In genomic region chr4:114650551-114650950, GRCm38 (mm10) we compare ENCODE assay signal across 29 mouse cellular contexts.
A peak's percentile ranks its signal among the peaks of the same experiment; 100 is the strongest.
DNase-seq lines count a peak whose midpoint lies in the region; ATAC-seq and TF ChIP-seq lines count a peak whose summit lies in the region.
"Had no signal": no experiment of that assay in that cellular context is flagged by ENCODE, and none has a peak within 500 bp of the region (broad histone marks: within the 10 kb centered on the region; RNA-seq: fewer than 3 reads in every experiment).

No protein-coding gene starts in this region.

- H3K27ac ChIP-seq in heart, embryonic 15.5 days: no peak overlapping the region
- H3K27ac ChIP-seq in spleen, adult 2 months (ENCODE audit: insufficient read depth, low read length): 0 out of 2 replicates have a peak overlapping the region, but pooled peaks have one; percentile 72
- H3K27ac ChIP-seq: embryonic facial prominence, embryonic 10.5 days; embryonic facial prominence, embryonic 13.5 days; forebrain, embryonic 12.5 days; forebrain, embryonic 15.5 days; gastrocnemius, adult 2 months; heart, adult 2 months; hindbrain, embryonic 10.5 days; hindbrain, embryonic 13.5 days; intestine, embryonic 15.5 days had no signal

- no peaks in the 10 kb centered on the region for H3K36me3 ChIP-seq in heart, embryonic 15.5 days
- H3K36me3 ChIP-seq in spleen, adult 2 months (ENCODE audit: control insufficient read depth, insufficient read depth, low read length): no peaks in the 10 kb centered on the region
- H3K36me3 ChIP-seq: embryonic facial prominence, embryonic 10.5 days; embryonic facial prominence, embryonic 13.5 days; forebrain, embryonic 12.5 days; forebrain, embryonic 15.5 days; G1E; hindbrain, embryonic 10.5 days; hindbrain, embryonic 13.5 days; intestine, embryonic 15.5 days had no signal

- peaks cover 29% of the 10 kb centered on the region for H3K27me3 ChIP-seq in heart, embryonic 15.5 days
- no peaks in the 10 kb centered on the region for H3K27me3 ChIP-seq in spleen, adult 2 months (ENCODE audit: control insufficient read depth, insufficient read depth, low read length)

- no peak overlapping the region for H3K4me3 ChIP-seq in heart, embryonic 15.5 days
- H3K4me3 ChIP-seq in spleen, adult 2 months (ENCODE audit: extremely low read depth, insufficient read depth, insufficient read length): no peak overlapping the region
- H3K4me3 ChIP-seq: embryonic facial prominence, embryonic 10.5 days; embryonic facial prominence, embryonic 13.5 days; erythroblast, embryonic 14.5 days; forebrain, embryonic 12.5 days; forebrain, embryonic 15.5 days; gastrocnemius, adult 2 months; heart, adult 2 months; hindbrain, embryonic 10.5 days; hindbrain, embryonic 13.5 days; intestine, embryonic 15.5 days had no signal

- 0 out of 2 replicates have a peak, but pooled peaks cover 2% of the 10 kb centered on the region for H3K4me1 ChIP-seq in heart, embryonic 15.5 days (replicated peaks)
- peaks cover 11% of the 10 kb centered on the region; the same call in 1 of the 2 replicates for H3K4me1 ChIP-seq in spleen, adult 2 months (ENCODE audit: control insufficient read depth, insufficient read depth, insufficient read length)

- ATAC-seq in heart, embryonic 15.5 days (replicated peaks; ENCODE audit: insufficient number of reproducible peaks, insufficient read depth, low FRiP score, low read depth): 0 out of 2 replicates have a peak, but pooled peaks have one; percentile 9
- ATAC-seq: activated CD4-positive, CD25-positive, alpha-beta regulatory T cell, adult 4 months; forebrain, embryonic 15.5 days; intestine, embryonic 15.5 days had no signal

- no peak for TF ChIP-seq POLR2A in spleen, adult 2 months (IDR thresholded peaks at IDR 0.05; ENCODE audit: low read depth, low read length)

- H3K9me3 ChIP-seq in heart, embryonic 15.5 days (replicated peaks): no peaks in the 10 kb centered on the region
- H3K9me3 ChIP-seq: embryonic facial prominence, embryonic 10.5 days; embryonic facial prominence, embryonic 13.5 days; forebrain, embryonic 12.5 days; forebrain, embryonic 15.5 days; hindbrain, embryonic 10.5 days; hindbrain, embryonic 13.5 days; intestine, embryonic 15.5 days had no signal

- no peak for TF ChIP-seq CTCF in spleen, adult 2 months (IDR thresholded peaks at IDR 0.05; ENCODE audit: extremely low read depth, insufficient read depth, insufficient read length, insufficient replicate concordance)

- H3K9ac ChIP-seq in heart, embryonic 15.5 days: no peak overlapping the region
- H3K9ac ChIP-seq: embryonic facial prominence, embryonic 13.5 days; forebrain, embryonic 12.5 days; forebrain, embryonic 15.5 days; hindbrain, embryonic 13.5 days; intestine, embryonic 15.5 days had no signal

- H3K4me2 ChIP-seq in heart, embryonic 15.5 days: no peak overlapping the region
- H3K4me2 ChIP-seq: embryonic facial prominence, embryonic 13.5 days; forebrain, embryonic 12.5 days; forebrain, embryonic 15.5 days; heart, embryonic 11.5 days; hindbrain, embryonic 13.5 days; intestine, embryonic 15.5 days had no signal

- no peak for DNase-seq in heart, adult 9 months (ENCODE audit: low spot score in 2 of 2)
- no peak for DNase-seq in spleen, adult 2 months (ENCODE audit: low read depth in 1 of 2, low spot score in 2 of 2)
- no peak for DNase-seq in spleen, postnatal 10 days (ENCODE audit: low spot score in 2 of 2)
- peak; percentile 63 for DNase-seq in NIH3T3 (ENCODE audit: low read depth)
- DNase-seq in right cerebral cortex, postnatal 10 days (ENCODE audit: low spot score in 2 of 2): no peak
- DNase-seq: adrenal gland, postnatal 14 days; B cell, adult 2 months; cerebellum, adult 11-12 months; cerebellum, adult 8-10 months; cerebellum, postnatal 10 days; cerebellum, postnatal 36 days; gastrocnemius, adult 2 months; gastrocnemius, postnatal 36 days; heart, adult 2 months; heart, postnatal 10 days; heart, postnatal 36 days; kidney, adult 11 months had no signal

- 67% methylated on average over 6 of the region's 6 CpGs for WGBS in heart, embryonic 15.5 days
- 90% methylated on average over 6 of the region's 6 CpGs for WGBS in spleen, adult 2 months
